Mouse (Mus musculus) cerebellum, adult 2 months (tissue): ENCODE data around the gene Serpina3k.

Experiments
- CTCF ChIP-seq: fragments of 200-500 bp; IDR thresholded peaks from 2 replicates; pipeline ENCODE4 v1.5.1; 2011; ENCODE audit warnings: low read depth, mild to moderate bottlenecking, control low read depth, low read length, moderate library complexity, borderline replicate concordance; ENCODE audit not compliant: insufficient read depth
- POLR2A ChIP-seq: fragments of 200-500 bp; IDR thresholded peaks from 2 replicates; pipeline ENCODE4 v1.6.1; 2011; ENCODE audit warnings: low read length, control low read depth, borderline replicate concordance; ENCODE audit not compliant: insufficient read depth

DNA sequence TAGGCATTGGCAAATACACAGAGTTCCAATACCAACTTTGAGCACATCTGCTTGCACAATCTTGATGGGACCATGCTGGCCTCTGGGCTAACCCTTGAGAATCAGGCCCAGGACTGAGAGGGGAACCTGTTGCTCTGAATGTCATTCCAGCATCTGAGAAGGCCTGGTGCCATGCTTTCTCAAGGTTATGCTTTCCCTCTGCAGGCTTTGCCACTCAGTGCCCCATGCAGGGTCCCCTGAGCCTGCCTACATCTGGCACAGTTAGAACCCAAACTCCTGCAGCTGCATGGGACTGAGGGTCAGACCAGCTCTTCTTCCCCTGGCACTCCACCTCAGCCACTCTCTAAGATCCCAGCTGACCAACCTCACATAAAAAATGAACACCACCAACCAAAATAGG lies 7.4 kb downstream of the Serpina3k start:
- TF ChIP-seq CTCF (no peak), POLR2A (no peak)
